Mouse (Mus musculus): ENCODE results near the gene B4galnt3. TPM values are rescaled to one million over a fixed set of nuclear protein-coding genes. Genes with fewer than 3 reads are reported as not detected.

Gene B4galnt3
- total RNA-seq, 2 experiments from 2014 or later, result 0.40 to 0.51 TPM

DNA sequence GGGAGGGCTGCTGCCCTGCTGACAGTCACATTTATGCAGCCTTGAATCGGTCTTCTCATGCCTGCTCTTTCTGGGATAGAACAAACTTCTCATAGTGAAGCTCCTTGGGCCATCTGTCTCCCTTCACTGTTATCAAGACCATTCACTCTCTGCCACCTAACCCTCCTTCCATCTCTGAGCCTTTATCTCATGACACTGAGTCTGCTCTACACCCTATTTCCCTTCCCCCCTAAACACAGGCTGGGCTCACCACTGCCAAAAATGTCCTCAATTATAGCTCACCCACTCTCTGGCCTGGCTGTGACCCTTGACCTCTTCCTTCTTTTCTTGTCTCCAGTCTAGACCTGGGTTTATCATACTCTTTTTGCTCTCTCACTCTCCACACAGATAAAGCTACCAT lies 77.7 kb downstream of the B4galnt3 start:
- no peak for DNase-seq

DNA sequence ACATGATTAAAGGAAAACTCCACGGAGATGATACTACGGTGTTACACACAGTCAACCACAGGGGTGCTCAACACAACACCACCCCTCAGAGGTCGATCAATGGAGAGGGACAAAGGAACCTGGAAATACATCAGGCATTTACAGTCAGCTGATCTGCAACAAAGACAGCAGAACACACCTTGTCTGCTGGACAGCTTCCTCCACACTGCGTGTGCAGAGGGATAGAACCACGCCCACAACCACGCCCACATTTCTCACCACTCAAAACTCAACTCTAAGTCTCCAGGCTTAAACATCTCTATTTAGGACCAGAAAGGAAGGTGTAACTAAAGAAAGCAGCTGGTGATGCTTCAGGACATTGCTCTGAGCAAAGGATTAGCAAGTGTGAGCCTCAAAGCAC lies 82.8 kb downstream of the B4galnt3 start:
- DNase-seq, result no peak

DNA sequence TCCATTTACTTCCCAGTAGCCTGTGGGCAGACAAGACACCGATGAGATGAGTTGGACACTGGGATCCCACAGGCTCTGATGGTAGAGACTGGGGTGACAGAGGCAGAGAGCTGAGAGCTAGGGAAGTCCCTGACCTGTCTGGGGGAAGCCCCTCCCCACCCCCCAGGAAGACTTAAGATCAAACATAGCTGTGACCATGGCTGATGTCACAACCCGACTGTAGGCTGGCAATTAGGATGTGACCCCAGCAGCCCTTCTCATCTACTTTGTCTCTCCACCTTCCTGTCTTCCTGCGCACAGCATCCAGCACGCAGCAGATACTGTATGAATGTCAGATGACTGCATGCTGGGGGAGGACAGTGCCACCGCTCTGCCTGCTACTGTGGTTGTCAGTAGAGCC lies 87.8 kb downstream of the B4galnt3 start:
- no peak for DNase-seq

DNA sequence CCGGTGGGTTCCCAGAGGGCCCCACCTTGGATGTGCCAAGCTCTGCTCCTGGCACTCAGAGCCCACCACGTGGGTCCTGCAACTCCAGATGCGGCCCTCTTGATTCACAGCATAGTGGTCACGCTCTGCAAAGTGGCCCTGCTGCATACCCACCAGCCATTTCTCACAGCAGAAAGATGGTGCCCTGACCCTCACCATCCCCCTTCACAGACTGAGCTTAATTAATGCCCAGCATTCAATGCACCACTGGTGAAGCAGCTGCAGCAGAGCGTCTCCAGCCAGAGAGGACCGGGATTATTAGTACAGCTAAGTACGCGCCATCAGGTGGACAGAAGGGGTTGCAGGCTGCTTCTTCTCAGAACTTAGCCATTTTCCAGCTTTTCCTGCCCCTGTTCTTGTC lies 92.0 kb downstream of the B4galnt3 start:
- no peak for DNase-seq

DNA sequence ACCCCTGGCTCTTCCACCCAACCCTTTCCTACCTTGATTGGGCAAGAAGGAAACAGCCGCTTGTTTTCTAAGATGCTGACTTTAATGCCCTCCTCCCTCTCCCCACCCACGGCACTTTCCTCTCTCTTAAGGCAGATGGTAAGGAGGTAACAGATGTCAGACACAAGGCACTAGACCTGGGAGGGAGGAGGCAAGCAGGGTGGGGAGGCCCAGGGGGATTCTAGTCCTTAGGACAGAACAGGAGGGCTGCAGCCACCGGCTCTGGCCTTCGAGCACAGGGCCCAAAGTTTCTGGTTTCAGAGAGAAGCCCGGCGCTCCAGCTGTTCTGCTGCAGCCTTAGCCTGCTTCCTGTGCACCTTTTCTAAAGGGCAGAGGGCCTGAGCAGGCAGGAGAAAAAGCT lies 92.4 kb downstream of the B4galnt3 start:
- no peak for DNase-seq

DNA sequence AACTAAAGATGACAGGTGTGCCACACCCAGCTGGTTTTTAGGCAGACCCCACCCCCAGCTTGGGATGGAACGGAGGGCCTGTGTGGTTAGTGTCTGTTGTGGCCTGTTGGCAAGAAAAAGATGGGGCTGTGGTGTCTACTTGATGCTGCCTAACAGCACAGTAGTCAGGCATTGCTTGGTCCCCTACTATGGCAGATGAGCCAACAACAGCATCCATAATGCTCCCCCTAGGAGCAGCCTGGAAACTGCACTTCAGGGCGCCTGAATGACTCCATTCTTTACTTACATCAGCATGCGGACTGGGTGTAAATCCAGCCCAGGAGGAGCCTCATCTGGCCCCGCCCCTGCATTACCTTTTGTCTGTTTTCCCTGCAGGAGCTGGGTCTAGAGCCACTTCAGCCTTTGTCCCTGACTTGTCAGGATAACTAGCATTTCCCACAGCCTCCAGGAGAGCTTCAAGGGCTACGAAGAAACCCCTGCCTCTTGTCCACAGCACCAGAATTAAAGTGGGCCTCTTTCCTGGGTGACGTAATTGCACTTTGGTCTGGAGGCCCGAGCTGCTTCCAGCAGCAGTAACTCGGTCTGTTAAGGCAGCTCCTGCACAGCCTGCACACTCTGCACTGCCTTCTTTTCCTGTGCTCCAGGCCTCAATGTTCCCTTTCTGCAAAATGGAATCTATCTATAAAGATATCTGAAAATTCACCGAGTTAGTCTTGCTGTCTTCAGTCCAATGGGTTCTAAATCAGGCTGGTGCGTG lies 94.5 kb downstream of the B4galnt3 start:
- no peak for DNase-seq

DNA sequence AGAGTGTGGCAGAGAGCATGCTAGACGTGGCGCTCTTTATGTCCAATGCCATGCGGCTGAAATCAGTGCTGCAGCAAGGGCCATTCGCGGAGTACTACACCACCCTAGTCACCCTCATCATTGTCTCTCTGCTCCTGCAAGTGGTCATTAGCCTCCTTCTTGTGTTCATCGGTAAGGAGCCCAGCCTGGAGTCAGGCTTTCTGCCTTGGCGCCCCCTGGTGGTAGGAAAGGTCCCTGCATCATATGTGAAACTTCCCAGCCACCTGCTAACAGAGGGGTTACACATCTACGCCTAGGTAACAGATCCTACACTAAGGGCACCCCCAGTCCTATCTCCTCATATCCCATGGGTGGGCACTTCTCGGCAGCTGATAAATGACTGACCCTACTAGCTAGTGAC lies 96.4 kb downstream of the B4galnt3 start:
- DNase-seq, result peak; percentile 56 to 70

DNA sequence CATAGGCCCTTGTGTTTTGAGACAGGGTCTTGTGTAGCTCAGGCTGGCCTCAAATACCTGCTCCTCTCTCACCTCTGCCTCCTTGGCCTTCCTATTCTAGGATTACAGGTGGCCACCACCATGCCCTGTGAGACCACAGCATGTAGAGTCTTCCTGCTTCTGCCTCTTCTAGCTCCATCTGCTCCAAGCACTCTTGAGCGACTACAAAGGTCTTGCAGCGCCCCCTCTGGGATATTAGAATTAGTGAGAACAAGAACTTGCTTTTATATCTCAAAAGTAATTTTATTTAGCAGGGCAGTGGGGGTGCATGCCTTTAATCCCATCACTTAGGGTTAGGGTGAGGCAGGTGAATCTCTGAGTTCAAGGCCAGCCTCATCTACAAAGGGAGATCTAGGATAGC lies 97.5 kb downstream of the B4galnt3 start:
- DNase-seq, result no peak

DNA sequence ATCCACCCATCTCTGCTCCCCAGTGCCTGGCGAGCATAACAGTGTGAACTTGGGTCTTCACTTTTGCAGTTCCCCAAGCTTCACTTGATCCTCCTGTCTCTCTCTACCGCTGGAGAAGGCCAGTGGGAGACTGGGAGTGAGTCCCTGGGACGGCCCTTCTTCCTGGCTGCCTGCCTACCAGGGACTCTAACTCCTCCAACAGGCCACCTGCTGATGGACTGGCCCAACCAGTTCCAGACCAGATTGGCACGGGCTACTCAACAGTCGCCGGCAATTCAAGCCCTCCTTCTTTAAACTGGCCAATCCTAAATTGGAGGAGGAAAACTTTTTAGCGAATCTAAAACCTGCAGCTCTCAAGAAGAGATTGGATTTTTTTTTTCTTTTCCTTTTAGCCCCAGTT lies 99.4 kb downstream of the B4galnt3 start:
- DNase-seq, result no peak

DNA sequence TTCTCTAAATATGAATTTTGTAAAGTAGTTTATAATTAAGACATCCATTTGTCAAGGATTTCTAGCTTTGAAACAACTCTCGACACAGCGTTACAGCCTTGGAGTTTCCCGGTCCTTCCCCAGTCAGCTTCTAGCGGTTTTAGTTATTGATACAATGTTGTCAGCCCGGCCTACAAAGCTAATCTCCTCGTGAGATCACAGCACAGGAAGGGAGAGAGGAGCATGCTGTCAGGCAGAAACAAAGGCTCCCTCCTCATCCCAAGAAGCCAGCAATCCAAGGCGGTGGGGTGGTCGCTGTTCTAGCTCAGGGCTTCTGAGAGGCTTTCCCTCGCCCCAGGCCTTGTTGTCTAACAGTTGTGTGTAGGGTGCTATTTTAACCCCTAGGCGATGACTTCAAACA lies 100.1 kb downstream of the B4galnt3 start:
- DNase-seq, result no peak

DNA sequence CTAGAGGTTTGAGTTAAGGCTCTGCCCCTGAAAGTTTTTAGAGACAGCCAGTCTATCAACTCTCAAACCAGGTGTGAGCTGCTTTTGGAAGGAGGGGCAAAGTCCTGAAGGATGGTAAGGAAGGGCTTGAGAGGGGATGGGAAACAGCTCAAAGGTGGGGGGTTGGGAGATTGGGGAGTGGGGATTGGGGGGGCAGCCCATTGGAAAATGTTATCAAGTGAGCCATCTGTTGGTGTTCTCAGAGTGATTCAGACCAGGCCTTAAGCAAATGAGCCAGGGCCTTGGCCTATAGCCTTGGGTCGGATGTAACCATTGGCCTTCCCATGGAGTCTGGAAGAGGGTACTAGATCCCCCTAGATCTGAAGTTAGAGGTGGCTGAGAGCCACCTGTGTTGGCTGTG lies 100.6 kb downstream of the B4galnt3 start:
- no peak for DNase-seq

DNA sequence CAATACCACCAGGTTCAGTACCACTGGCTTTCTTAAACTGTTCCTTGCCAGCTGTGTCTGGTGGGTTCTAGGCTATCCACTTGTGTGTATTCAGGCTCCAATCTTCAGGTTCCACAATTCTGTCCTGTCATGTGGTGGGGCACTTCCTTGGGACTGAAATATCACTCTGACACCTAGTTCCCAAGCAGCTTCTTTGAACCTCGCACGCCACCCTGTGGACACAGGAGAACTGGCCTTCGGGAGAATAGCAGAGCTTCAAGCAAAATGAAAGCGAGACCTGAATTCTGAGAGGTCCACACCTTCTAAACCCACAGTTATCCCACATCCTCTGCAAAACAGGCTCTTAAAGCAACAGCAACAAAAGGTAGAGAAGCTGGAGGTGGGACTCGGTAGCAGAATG lies 101.2 kb downstream of the B4galnt3 start:
- peak; percentile 68 to 78 for DNase-seq

DNA sequence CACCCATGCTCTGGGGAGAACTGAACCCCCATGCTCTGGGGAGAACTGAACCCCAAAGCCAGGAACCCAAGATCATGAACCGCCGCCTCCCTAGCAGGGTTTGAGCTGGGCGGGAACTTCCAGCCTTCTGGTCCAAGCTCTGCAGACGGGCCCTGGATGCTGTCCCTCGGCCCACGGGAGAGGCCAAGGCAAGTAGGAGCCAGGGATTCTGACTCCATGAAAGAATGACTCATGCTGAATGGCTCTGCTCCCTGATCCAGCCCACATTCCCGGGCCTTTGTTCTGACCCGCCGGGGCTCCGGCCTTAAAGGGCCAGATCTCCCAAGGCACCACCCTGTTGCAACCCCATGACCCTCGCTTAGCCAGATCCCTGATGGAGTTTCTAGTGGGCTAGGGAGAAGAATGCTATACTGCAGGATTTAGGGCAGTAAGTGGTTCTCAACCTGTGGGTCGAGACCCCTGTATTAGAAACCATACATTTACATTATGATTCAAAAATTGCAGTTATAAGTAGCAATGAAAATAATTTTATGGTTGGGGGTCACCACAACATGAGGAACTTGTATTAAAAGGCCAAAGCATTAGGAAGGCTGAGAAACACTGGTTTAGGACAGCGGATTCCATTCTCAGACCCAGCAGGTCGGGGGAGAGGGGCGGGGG lies 102.0 kb downstream of the B4galnt3 start:
- peak; percentile 24 to 40 for DNase-seq

DNA sequence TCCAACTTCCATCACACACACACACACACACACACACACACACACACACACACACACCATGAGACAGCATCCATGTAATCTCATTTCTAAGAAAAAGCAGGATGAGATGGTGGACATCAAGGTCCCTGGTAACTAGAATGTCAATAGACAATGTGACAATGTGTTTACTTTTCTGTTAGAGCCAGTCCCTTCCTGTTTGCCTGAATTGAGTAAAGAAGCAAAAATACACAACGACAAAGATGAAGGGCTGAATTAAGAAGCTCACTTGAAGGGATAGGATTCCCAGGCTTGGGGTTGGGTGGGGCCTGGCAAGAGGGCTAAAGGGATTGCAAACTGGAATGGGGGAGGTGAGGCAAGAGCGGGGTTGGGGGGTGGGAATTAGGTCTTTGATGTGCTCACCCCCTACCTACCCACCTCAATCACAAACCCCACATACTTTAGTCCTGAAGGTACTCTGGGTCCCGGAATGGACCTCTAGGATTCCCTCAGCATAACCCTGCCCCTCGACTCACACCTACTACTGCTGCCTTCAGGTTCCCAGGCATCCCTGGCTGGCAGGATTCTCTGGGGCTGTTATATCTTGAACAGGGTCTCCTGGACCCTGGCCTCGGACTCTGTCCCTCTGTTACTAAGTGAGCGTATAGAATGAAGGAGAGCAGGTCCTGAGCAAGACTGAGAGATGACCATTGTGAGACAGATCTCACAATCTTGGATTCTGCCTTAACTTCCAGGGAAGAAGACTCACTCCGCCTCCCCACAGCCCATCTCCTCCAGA lies 102.8 kb downstream of the B4galnt3 start:
- DNase-seq, result no peak

DNA sequence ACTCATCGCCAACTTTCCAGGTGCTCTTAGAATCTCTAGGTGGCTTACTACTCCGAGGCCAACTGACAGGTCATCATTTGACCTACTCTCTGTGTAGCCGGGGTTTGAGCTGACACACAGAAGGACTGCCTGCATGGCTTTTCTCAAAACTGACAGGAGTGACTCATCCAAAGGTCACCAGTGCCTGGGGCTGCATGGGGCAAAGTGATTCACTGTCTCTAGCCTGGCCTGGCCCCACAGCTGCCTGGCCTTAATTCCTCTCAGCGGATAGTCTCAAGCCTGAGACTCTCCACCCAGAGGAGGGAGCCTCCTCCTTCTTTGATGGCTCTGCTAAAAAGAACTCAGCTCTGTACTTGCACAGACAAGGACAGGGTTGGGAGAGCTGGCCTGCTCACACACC lies 103.4 kb downstream of the B4galnt3 start:
- no peak for DNase-seq

DNA sequence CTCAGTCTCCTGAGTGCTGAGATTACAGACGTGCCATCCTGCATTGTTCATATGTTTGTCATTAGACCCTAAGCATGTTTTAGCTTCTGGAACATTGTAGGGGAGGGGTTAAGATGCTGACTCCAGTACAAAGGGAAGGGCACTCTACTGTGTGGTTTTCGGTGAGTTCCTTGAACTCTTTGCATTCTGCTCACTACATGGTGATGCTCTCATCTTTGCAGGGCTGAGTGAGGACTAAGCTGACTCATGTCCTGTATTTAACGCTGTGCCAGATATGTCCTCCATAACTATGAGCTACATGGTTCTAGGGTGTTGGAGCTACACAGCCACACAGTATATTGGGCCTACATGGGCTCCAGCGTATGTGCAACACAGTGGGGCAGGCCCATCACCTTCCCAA lies 104.0 kb downstream of the B4galnt3 start:
- no peak for DNase-seq

DNA sequence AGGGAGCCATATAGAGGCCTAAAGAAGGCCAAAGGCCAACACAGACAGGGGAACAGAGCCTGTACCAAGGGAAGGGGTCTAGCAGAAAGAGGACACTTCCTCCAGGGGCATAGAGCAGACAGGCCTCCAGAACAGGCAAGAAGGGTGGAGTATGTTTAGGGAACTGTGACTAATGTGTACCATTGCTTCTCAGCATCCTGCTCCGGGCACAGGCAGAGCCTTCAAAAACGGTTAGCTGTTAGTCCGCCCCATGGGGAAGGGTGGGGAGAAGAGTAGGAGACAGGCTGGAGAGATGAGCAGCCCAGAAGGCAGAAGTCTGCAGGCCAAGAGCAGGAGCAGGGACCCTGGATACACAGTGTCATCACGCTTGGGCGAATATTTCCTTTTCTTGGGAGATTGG lies 105.1 kb downstream of the B4galnt3 start:
- DNase-seq, result no peak

DNA sequence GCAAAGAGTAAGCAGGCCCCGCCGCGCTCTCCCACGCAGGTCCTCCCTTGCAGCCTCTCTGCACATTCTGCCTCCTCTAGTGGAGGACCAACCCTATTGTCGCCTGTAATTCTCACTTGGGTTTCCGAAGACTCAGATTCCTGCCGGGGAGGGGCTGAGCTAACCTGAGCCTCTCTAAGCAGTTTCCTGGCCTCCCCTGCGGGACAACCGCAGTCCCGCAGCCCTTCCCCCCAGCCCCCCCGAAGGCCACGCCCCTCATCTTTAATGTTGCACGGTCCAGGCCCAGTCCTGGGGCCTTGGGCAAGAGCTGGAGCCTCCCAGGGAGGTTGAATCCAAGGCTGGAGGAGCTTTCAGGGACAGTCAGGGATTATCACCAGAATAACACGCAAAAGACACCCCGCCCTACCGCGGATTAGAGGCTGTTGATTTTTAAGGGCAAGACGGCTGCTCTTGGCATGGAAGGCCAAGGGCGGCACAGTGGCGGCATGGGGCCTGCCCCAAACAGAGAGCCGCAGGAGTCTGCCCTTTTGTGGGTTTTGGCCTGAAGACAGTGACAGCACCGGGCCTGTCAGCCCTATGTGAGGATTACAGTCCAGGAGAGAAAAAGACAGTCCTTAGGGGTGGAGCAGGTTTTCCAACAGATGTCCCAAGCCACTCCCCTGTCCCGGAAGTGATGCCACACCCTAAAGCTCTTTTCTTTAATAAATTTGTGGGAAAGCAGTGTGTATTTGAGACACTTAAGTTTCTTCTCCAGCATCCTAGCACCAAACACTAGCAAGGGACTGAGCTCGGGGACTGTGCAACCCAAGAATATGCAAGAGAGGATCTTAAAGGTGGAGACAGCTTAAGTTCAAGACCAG lies 105.8 kb downstream of the B4galnt3 start:
- DNase-seq, result no peak

DNA sequence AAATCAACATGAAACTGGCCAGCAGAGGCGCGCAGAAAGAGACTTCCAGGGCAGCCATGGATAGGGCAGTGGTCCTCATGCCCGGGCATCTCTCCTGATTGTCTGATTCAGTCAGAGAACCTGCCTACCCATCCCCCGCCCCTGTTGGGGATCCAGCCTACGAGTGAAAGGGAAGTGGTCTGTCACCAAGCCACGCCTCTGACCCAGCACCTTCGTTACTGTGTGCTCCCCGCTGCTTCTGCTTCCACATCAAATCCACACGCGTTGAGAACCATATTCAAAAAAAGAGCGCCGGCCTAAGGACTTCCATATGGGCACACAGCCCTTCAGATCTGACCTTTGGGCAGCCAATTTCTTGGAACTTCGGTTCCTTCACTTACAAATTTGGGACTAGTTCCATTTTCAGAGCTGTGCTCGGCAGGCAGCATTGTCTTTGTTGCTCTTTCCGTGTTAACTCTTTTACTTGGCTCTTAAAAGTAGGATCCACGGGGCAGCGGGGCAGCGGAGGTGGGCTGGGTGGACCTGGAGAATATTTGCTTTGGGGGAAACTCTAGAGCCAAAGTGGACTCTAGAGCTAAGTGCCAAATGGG lies 106.7 kb downstream of the B4galnt3 start:
- DNase-seq, result no peak

DNA sequence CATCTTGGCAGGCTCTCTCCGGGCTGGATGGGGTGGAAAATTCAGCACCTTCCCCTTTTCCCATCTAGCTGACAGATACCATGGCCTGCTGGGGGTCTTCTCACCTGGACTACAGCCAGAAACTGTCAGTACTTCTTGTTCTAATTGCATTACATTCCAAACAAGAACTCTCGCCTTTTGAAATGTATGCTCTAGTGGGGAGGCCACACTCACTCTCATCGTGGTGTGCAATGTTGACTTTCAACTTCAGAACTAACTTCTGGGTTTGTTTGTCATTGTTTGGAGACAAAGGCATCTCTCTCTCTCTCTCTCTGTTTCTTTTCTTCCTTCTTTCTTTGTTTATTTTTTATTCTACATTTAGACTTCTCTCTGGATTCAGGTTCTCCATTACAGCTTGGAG lies 107.8 kb downstream of the B4galnt3 start:
- no peak for DNase-seq

DNA sequence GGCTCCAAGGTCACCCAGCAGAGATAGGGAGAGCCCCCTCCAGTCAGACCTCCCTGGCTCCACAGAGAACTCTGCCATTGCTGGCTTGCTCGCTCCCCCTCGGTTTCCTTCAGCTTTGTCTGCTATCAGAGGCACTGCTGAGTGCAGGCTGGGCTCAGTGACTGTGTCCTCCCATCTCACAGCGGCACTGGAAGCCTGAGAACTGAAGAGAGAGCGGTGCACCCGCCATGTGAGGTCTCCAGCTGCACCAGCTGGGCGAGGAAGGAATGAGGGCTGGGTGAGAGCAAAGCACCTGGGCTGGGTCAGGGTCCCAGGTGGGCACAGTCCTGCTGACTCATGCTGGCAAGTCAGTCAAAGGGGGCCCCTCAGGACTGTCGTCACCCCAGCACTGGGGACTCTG lies 108.6 kb downstream of the B4galnt3 start:
- no peak for DNase-seq

DNA sequence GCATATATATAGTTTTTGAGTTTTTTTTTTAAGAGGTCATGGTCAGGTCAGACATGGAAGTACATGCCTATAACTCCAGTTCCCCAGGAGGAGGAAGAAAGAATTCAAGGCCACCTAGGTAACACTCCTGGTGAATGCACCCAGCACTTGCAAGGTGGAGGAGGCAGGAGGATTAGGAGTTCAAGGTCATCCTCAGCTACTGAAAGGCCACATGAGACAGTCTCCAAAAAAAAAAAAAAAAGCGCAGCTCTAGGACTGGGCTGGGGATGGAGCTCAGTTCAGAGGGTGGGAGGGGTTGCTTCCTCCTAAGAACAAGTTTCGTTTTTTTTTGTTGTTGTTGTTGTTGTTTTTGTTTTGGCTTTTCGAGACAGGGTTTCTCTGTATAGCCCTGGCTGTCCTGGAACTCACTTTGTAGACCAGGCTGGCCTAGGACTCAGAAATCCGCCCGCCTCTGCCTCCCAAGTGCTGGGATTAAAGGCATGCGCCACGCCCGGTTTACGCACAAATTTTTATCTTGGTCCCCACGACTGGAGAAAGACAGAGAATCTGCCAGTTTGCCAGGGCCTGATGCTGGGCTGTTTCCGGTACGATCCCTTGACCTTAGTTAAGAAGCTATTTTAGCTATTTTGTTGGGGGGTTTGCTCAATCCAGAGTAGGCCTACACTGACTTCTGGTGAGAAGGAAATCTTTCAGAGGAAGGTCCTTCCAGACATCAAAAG lies 109.2 kb downstream of the B4galnt3 start:
- no peak for DNase-seq
